Mouse (Mus musculus): ENCODE measurements around the gene Ly6g6c. TPM values are rescaled to one million over a fixed set of nuclear protein-coding genes. Genes with fewer than 3 reads are reported as not detected.
A peak's percentile ranks its signal among the peaks of the same experiment; 100 is the strongest.

The Ly6g6c gene
- polyA plus RNA-seq, 1 experiment from 2014 or later, result 21.2 TPM

DNA sequence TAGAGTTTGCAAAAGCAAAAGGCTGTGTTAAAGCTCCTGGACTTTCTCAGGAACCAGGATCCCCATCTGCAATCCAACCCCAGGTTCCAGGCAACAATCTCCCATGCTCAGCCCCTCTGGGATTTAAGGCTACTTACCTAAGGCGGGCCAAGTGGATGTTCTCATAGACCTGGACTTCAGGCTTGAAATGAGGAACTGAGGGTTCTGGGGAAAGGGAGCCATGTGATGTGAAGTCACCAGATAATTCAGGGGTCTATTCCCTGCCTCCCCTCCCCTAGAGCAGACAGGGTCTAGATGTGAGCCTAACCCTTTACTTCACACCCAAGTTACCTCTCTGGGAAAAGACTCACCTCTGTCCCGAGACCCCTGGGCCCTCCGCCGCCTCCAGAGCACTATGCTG is 15.5 kb downstream of the Ly6g6c start:
- Histone ChIP-seq H3K27me3 (replicated peaks; ENCODE audit: control insufficient read depth, insufficient read depth, low read length) (no peaks in the 10 kb centered on the region), H3K27ac (replicated peaks; ENCODE audit: low read depth, low read length) (no peak overlapping the region), H3K36me3 (ENCODE audit: control insufficient read depth, insufficient read depth, low read length) (no peaks in the 10 kb centered on the region), H3K9ac (ENCODE audit: low read depth, low read length) (no peak overlapping the region), H3K4me2 (ENCODE audit: low read depth, low read length) (no peak overlapping the region), H3K4me3 (ENCODE audit: low read depth, low read length) (no peak overlapping the region), H3K9me3 (ENCODE audit: control insufficient read depth, low read length) (no peaks in the 10 kb centered on the region), H3K4me1 (ENCODE audit: control insufficient read depth, insufficient read depth, low read length) (peaks cover 3% of the 10 kb centered on the region; the same call in 1 of the 2 replicates)
- DNase-seq (ENCODE audit: low spot score) (no peak), ATAC-seq (ENCODE audit: low read depth) (no peak)
- 70% methylated on average over 4 of the region's 4 CpGs for WGBS

DNA sequence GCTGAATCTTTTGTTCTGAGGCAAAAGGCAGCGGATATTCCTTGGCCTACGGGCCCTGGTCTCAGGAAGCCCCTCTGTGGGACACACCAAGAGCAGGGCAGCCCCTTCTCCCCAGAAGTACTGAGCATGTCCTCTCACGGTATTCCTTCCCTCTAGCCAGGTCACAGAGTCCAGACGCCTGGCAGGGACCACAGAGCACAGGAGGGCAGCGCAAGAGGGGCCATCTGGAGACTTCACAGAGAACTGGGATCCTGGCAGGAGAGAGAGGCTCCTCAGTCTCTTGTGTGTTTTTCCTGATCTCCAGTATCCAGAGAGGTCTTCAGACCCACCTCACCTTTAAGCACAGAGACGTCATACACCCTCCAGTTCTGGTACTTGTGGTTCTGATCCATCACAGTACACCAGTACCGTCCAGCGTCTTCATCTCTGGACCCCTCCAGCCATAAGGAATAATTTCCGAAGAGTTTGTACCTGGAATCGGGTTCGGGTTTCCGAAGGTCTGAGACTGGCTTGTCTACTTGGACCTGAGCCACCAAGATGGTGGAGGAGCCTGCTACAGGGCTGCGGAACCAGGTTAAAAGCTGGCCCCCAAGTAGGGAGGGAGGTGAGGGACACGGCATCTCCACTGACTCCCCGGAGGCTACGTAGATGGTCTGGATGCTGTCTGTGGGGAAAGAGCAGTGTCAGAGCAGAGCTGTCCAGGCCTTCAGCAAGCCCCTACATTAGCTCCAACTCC is 17.8 kb downstream of the Ly6g6c start:
- 0 out of 2 replicates have a peak overlapping the region, but pooled peaks have one; percentile 5 for H3K9ac ChIP-seq (ENCODE audit: low read depth, low read length)
- H3K4me3 ChIP-seq (ENCODE audit: low read depth, low read length), result no peak overlapping the region
- no peak for DNase-seq (ENCODE audit: low spot score)

GRCm38 (mm10) chr17:35083929-35084497 is 18.8 kb downstream of the Ly6g6c start:
- DNase-seq (ENCODE audit: low spot score) (no peak), ATAC-seq (ENCODE audit: low read depth) (no peak)
- no peaks in the 10 kb centered on the region for H3K27me3 ChIP-seq (replicated peaks; ENCODE audit: control insufficient read depth, insufficient read depth, low read length)
- H3K36me3 ChIP-seq (ENCODE audit: control insufficient read depth, insufficient read depth, low read length), result no peaks in the 10 kb centered on the region
- H3K4me2 ChIP-seq (ENCODE audit: low read depth, low read length), result no peak overlapping the region
- 77% methylated on average over 3 of the region's 3 CpGs for WGBS
- H3K27ac ChIP-seq (replicated peaks; ENCODE audit: low read depth, low read length), result no peak overlapping the region
- no peak overlapping the region for H3K9ac ChIP-seq (ENCODE audit: low read depth, low read length)
- H3K9me3 ChIP-seq (ENCODE audit: control insufficient read depth, low read length), result no peaks in the 10 kb centered on the region
- no peak overlapping the region for H3K4me3 ChIP-seq (ENCODE audit: low read depth, low read length)
- H3K4me1 ChIP-seq (ENCODE audit: control insufficient read depth, insufficient read depth, low read length), result no peaks in the 10 kb centered on the region

More for the DNA sequence above, 17.8 kb downstream of the Ly6g6c start:
- ATAC-seq (ENCODE audit: low read depth), result no peak
- Histone ChIP-seq H3K4me2 (ENCODE audit: low read depth, low read length) (no peak overlapping the region), H3K27me3 (replicated peaks; ENCODE audit: control insufficient read depth, insufficient read depth, low read length) (no peaks in the 10 kb centered on the region), H3K27ac (replicated peaks; ENCODE audit: low read depth, low read length) (no peak overlapping the region), H3K36me3 (ENCODE audit: control insufficient read depth, insufficient read depth, low read length) (no peaks in the 10 kb centered on the region), H3K9me3 (ENCODE audit: control insufficient read depth, low read length) (no peaks in the 10 kb centered on the region), H3K4me1 (ENCODE audit: control insufficient read depth, insufficient read depth, low read length) (no peaks in the 10 kb centered on the region)
- WGBS, result 84% methylated on average over 16 of the region's 16 CpGs

GRCm38 (mm10) chr17:35085208-35085865 is 20.1 kb downstream of the Ly6g6c start, which contains the start of gene Ly6g6f:
TSS of gene Ly6g6f (minus strand) at chr17:35085610.
- no peaks in the 10 kb centered on the region for H3K27me3 ChIP-seq (replicated peaks; ENCODE audit: control insufficient read depth, insufficient read depth, low read length)
- no peak within 1 kb of the TSS for H3K4me2 ChIP-seq (ENCODE audit: low read depth, low read length)
- 79% methylated on average over 7 of the region's 7 CpGs for WGBS
- no peak within 1 kb of the TSS for H3K27ac ChIP-seq (replicated peaks; ENCODE audit: low read depth, low read length)
- no peak within 1 kb of the TSS for H3K4me3 ChIP-seq (ENCODE audit: low read depth, low read length)
- DNase-seq (ENCODE audit: low spot score) (no peak), ATAC-seq (ENCODE audit: low read depth) (no peak)
- H3K36me3 ChIP-seq (ENCODE audit: control insufficient read depth, insufficient read depth, low read length), result no peaks in the 10 kb centered on the region
- 0 out of 2 replicates have a peak within 1 kb of the TSS, but pooled peaks have one; percentile 30 for H3K9ac ChIP-seq (ENCODE audit: low read depth, low read length)
- H3K9me3 ChIP-seq (ENCODE audit: control insufficient read depth, low read length), result no peaks in the 10 kb centered on the region
- peaks cover 4% of the 10 kb centered on the region for H3K4me1 ChIP-seq (ENCODE audit: control insufficient read depth, insufficient read depth, low read length)

- H3K4me3 ChIP-seq (ENCODE audit: low read depth, low read length), result no peak overlapping the region
- no peak for DNase-seq (ENCODE audit: low spot score)
- no peak overlapping the region for H3K9ac ChIP-seq (ENCODE audit: low read depth, low read length)
- WGBS, result 30% methylated on average over 2 of the region's 2 CpGs
- H3K4me2 ChIP-seq (ENCODE audit: low read depth, low read length), result no peak overlapping the region
- no peak for ATAC-seq (ENCODE audit: low read depth)
- peaks cover 25% of the 10 kb centered on the region for H3K36me3 ChIP-seq (ENCODE audit: control insufficient read depth, insufficient read depth, low read length)
- H3K9me3 ChIP-seq (ENCODE audit: control insufficient read depth, low read length), result no peaks in the 10 kb centered on the region
- H3K27ac ChIP-seq (replicated peaks; ENCODE audit: low read depth, low read length), result no peak overlapping the region
- no peaks in the 10 kb centered on the region for H3K27me3 ChIP-seq (replicated peaks; ENCODE audit: control insufficient read depth, insufficient read depth, low read length)
- H3K4me1 ChIP-seq (ENCODE audit: control insufficient read depth, insufficient read depth, low read length), result peaks cover 6% of the 10 kb centered on the region
Measured at GRCm38 (mm10) chr17:35088151-35088550, 23.0 kb downstream of the Ly6g6c start.

GRCm38 (mm10) chr17:35088825-35089644 is 23.8 kb downstream of the Ly6g6c start, which contains the start of gene Abhd16a:
TSS of gene Abhd16a (plus strand) at chr17:35089263.
- ATAC-seq (ENCODE audit: low read depth) (peak; percentile 97), DNase-seq (ENCODE audit: low spot score) (peak; percentile 97)
- peak within 1 kb of the TSS; percentile 58 for H3K4me3 ChIP-seq (ENCODE audit: low read depth, low read length)
- no peaks in the 10 kb centered on the region for H3K27me3 ChIP-seq (replicated peaks; ENCODE audit: control insufficient read depth, insufficient read depth, low read length)
- 3% methylated on average over 36 of the region's 67 CpGs for WGBS
- peaks cover 6% of the 10 kb centered on the region for H3K4me1 ChIP-seq (ENCODE audit: control insufficient read depth, insufficient read depth, low read length)
- H3K4me2 ChIP-seq (ENCODE audit: low read depth, low read length), result peak within 1 kb of the TSS; percentile 59
- H3K36me3 ChIP-seq (ENCODE audit: control insufficient read depth, insufficient read depth, low read length), result peaks cover 34% of the 10 kb centered on the region
- peak within 1 kb of the TSS; percentile 96 for H3K27ac ChIP-seq (replicated peaks; ENCODE audit: low read depth, low read length)
- no peaks in the 10 kb centered on the region for H3K9me3 ChIP-seq (ENCODE audit: control insufficient read depth, low read length)
- peak within 1 kb of the TSS; percentile 85 for H3K9ac ChIP-seq (ENCODE audit: low read depth, low read length)

DNA sequence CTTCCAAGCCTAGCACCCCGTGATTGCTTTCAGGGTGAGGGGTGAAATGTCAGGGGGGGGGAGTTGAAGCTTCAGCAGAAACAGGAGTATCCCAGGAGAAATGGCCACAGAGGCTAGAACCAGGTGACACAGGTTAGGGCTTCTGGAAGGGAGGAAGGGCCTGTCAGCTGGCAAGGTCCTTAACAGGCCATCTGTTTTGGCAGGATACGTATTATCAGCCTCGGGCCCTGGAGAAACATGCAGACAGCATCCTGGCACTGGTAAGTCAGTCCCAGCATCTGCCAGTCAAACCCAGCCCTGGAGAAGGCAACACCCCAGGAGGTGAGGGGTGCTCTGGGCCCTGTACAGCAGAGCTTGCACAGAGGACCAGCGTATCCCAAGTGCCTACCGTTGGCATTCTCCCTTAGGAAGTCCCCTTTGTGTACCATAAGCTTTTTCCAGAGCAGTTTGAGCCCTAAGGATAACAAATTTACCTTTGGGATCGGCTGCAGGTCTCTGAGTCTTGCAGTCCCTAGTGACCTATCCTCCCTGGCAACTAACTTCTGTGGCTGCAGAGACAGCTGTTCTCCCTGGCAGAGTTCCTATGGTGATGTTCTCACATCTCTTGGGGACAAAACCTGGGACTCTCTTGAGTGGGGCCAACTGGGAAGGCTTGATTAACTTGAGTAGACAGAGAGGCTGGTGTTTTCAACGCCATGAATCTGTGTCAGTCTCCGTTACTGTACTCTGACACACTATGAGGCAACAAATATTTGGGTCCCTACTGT is 25.2 kb downstream of the Ly6g6c start:
- peaks cover 46% of the 10 kb centered on the region for H3K36me3 ChIP-seq (ENCODE audit: control insufficient read depth, insufficient read depth, low read length)
- no peak overlapping the region for H3K27ac ChIP-seq (replicated peaks; ENCODE audit: low read depth, low read length)
- WGBS, result 64% methylated on average over 8 of the region's 8 CpGs
- peak overlapping the region; percentile 59 for H3K4me2 ChIP-seq (ENCODE audit: low read depth, low read length)
- H3K27me3 ChIP-seq (replicated peaks; ENCODE audit: control insufficient read depth, insufficient read depth, low read length), result no peaks in the 10 kb centered on the region
- DNase-seq (ENCODE audit: low spot score), result peak; percentile 55
- H3K4me3 ChIP-seq (ENCODE audit: low read depth, low read length), result peak overlapping the region; percentile 58
- peaks cover 6% of the 10 kb centered on the region for H3K4me1 ChIP-seq (ENCODE audit: control insufficient read depth, insufficient read depth, low read length)
- H3K9me3 ChIP-seq (ENCODE audit: control insufficient read depth, low read length), result no peaks in the 10 kb centered on the region
- ATAC-seq (ENCODE audit: low read depth), result no peak
- peak overlapping the region; percentile 85 for H3K9ac ChIP-seq (ENCODE audit: low read depth, low read length)
